Mouse (Mus musculus) kidney, embryonic 15.5 days (tissue): ENCODE measurements at regions not wholly inside any gene's neighbourhood (a gene's known extent, or its start where the extent isn't known, plus 50 kb on each side); places are given as distances from the start of the nearest gene placed in this dataset.
"Not testable (repeated sequence)": the region's sequence is repeated elsewhere in the genome, so short reads cannot be mapped to it uniquely, and the experiment has no call there.

Source experiments
- ATAC-seq: fragments of 200-750 bp; cut with Nextera tagmentation; replicated peaks from 2 replicates; pipeline ENCODE4 v1.8.0; 2017; ENCODE audit warnings: moderate TSS enrichment; ENCODE audit not compliant: low FRiP score
- H3K27ac ChIP-seq: fragments of 300-500 bp; sonication (generic); 2 replicates; pipeline ENCODE4 v1.5.1; 2015; ENCODE audit warnings: mild to moderate bottlenecking, inconsistent platforms
- H3K27me3 ChIP-seq: fragments of 300-500 bp; sonication (generic); 2 replicates; pipeline ENCODE4 v1.6.1; 2015; ENCODE audit warnings: inconsistent platforms
- H3K36me3 ChIP-seq: fragments of 300-500 bp; sonication (generic); 2 replicates; pipeline ENCODE4 v1.6.1; 2015; ENCODE audit warnings: inconsistent platforms
- H3K4me1 ChIP-seq: fragments of 300-500 bp; sonication (generic); 2 replicates; pipeline ENCODE4 v1.6.1; 2015; ENCODE audit warnings: inconsistent platforms
- H3K4me2 ChIP-seq: fragments of 300-500 bp; sonication (generic); 2 replicates; pipeline ENCODE4 v1.6.1; 2015; ENCODE audit warnings: moderate library complexity, mild to moderate bottlenecking, inconsistent platforms
- H3K4me3 ChIP-seq: fragments of 300-500 bp; sonication (generic); replicated peaks from 2 replicates; pipeline ENCODE4 v1.5.1; 2015; ENCODE audit warnings: mild to moderate bottlenecking, inconsistent platforms
- H3K9ac ChIP-seq: fragments of 300-500 bp; sonication (generic); 2 replicates; pipeline ENCODE4 v1.6.1; 2015; ENCODE audit warnings: mild to moderate bottlenecking, inconsistent platforms
- H3K9me3 ChIP-seq: fragments of 300-500 bp; sonication (generic); replicated peaks from 2 replicates; pipeline ENCODE4 v1.6.1; 2016; ENCODE audit warnings: inconsistent platforms
- WGBS: fragments of 180-500 bp; shearing (Covaris S2); methylation state at CpG from one replicate; pipeline ENCODE4 v1.1.7; 2015; ENCODE audit warnings: mixed read lengths; 5-methylcytosine and 5-hydroxymethylcytosine counted together

DNA sequence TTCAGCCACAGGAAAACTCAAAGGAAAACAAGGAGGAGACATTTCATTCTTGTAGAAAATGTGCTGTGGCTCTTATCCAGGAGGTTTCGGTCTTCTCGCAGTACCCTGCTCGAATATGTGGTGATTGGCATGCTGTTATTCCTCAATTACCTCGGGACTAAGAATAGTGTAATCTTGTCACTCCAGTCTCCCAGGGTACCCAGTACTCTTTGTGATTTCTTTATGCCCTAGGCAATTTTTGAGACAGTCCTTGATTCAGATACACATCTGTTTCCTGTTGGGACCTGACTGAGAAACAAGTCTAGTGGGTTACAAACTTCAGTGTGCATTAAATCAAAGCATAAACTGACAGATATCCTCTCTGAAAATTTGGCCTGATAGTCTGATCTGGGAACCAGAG is 189.8 kb upstream of the Bet1 start:
- Histone ChIP-seq H3K4me2 (no peak overlapping the region), H3K9ac (no peak overlapping the region), H3K27ac (no peak overlapping the region), H3K9me3 (no peaks in the 10 kb centered on the region), H3K4me1 (no peaks in the 10 kb centered on the region), H3K27me3 (no peaks in the 10 kb centered on the region), H3K4me3 (no peak overlapping the region), H3K36me3 (no peaks in the 10 kb centered on the region)
- no peak for ATAC-seq
- 54% methylated on average over 4 of the region's 4 CpGs for WGBS

DNA sequence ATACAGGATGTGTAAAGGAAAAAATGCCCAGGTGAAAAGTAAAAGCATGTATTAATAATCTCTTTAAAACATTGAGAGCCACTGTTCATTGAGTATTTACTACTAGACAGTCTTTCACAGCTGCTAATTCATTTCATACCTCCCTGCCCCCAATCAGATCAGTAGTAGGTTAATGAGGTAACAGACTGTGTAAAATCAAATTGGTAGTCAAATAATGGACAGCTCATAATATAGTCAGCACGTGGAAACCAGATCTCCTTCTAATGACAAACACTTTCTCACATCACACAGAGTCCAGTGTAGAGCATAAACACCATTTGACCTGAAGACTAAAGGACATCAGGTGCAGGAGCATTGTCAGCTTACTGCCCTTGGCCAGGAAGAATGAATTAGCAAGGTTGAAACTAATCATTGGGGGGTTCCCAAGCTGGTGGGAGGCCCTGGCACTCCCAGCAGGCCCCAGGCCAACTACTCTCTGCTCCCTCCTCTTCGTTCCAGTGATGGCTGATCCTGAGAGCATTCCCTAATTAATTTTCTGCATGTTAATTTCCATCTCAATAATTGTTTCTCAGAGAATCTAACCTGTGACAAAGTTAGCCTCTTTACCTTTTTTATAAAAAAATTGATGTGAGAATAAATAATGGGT is 190.6 kb upstream of the Bet1 start:
- ATAC-seq = no peak
- Histone ChIP-seq H3K36me3 (no peaks in the 10 kb centered on the region), H3K4me2 (no peak overlapping the region), H3K9ac (no peak overlapping the region), H3K9me3 (no peaks in the 10 kb centered on the region), H3K4me1 (no peaks in the 10 kb centered on the region), H3K27ac (no peak overlapping the region), H3K27me3 (no peaks in the 10 kb centered on the region), H3K4me3 (no peak overlapping the region)
- 54% methylated on average over 2 of the region's 2 CpGs for WGBS

DNA sequence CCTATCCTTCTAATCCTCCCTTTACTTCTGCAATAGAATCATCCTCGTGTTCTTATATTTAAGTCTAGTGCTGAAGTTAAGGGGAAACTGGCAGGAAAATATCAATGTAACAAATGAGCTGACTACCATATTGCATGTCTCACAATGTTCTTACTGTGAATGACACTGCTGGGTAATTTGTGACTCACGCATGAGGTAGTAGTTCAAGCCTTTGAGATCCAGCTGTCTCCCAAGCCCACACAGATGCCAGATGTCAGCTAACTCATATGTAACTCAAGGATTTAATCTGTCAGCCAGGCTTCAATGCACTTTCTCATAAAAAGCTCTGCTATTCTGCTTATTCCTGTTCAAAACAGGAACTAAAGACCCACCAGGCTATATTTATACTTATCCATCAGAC is 204.6 kb upstream of the Bet1 start:
- H3K4me1 ChIP-seq = no peaks in the 10 kb centered on the region
- no peak for ATAC-seq
- no peaks in the 10 kb centered on the region for H3K36me3 ChIP-seq
- no peak overlapping the region for H3K9ac ChIP-seq
- no peak overlapping the region for H3K4me3 ChIP-seq
- H3K27me3 ChIP-seq = no peaks in the 10 kb centered on the region
- no peak overlapping the region for H3K27ac ChIP-seq
- H3K9me3 ChIP-seq = no peaks in the 10 kb centered on the region
- no peak overlapping the region for H3K4me2 ChIP-seq
- 81% methylated on average over 2 of the region's 2 CpGs for WGBS

DNA sequence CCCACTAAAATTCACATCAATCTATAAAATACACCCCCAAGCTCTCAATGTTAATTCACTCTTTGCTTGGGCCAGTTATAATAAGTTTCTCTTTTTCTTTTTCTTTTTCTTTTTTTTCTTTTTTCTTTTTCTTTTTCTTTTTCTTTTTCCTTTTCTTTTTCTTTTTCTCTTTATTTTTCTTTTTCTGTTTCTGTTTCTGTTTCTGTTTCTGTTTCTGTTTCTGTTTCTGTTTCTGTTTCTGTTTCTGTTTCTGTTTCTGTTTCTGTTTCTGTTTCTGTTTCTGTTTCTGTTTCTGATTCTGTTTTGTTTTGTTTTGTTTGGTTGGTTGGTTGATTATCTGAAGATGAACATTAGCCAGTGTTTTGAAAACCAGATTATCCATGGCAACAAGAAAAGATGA is 201.2 kb upstream of the Col1a2 start:
- H3K27me3 ChIP-seq, H3K9me3 ChIP-seq, H3K4me3 ChIP-seq, H3K27ac ChIP-seq, H3K9ac ChIP-seq, H3K4me2 ChIP-seq, H3K36me3 ChIP-seq, H3K4me1 ChIP-seq, ATAC-seq: not testable (repeated sequence)

DNA sequence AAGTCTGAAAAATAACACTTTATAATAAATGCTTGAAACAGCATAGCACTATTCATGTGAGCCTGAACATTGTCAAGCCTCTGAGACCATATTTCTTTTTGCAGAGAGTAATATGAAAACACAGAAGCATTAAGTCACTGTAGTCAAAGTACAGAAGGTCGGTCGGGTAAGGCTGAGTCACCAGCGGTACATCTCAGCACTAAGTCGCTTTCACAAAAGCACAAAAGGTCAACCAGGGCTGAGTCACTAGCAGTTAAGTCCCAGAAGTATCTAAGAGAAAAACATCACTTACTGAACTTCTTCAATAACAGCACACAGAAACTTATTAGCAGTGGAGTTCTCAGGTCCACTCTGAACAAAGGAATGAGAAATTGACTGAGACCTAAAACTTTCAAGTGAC is 154.7 kb upstream of the Col1a2 start:
- WGBS = 70% methylated on average over 4 of the region's 4 CpGs

DNA sequence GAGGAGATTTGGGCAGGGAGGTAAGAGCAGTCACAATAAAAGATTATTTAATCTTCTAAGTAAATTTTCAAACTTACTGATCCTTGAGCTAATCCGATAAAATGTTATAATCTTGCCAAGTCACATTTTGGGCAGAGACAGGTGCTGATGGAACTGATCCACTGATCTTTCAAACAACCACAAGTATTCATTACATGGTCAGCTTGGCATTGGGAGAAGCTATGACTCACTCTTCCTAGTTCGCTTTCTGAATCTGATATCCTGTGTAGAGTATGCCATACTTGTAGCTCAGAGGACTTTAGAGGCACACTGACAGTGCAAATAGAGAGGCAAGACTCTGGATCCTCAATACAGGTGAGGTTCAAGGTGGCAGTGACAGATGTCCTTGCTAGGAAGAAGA is 142.4 kb upstream of the Col1a2 start:
- ATAC-seq = no peak
- Histone ChIP-seq H3K9me3 (no peaks in the 10 kb centered on the region), H3K4me3 (no peak overlapping the region), H3K4me2 (no peak overlapping the region), H3K4me1 (no peaks in the 10 kb centered on the region), H3K27me3 (no peaks in the 10 kb centered on the region), H3K9ac (no peak overlapping the region), H3K27ac (no peak overlapping the region), H3K36me3 (no peaks in the 10 kb centered on the region)
- 93% methylated on average over 2 of the region's 2 CpGs for WGBS

More for the DNA sequence above, 154.7 kb upstream of the Col1a2 start:
- Histone ChIP-seq H3K9ac (no peak overlapping the region), H3K27me3 (no peaks in the 10 kb centered on the region), H3K4me2 (no peak overlapping the region), H3K27ac (no peak overlapping the region), H3K4me1 (no peaks in the 10 kb centered on the region), H3K9me3 (no peaks in the 10 kb centered on the region), H3K4me3 (no peak overlapping the region), H3K36me3 (no peaks in the 10 kb centered on the region)
- ATAC-seq = no peak

DNA sequence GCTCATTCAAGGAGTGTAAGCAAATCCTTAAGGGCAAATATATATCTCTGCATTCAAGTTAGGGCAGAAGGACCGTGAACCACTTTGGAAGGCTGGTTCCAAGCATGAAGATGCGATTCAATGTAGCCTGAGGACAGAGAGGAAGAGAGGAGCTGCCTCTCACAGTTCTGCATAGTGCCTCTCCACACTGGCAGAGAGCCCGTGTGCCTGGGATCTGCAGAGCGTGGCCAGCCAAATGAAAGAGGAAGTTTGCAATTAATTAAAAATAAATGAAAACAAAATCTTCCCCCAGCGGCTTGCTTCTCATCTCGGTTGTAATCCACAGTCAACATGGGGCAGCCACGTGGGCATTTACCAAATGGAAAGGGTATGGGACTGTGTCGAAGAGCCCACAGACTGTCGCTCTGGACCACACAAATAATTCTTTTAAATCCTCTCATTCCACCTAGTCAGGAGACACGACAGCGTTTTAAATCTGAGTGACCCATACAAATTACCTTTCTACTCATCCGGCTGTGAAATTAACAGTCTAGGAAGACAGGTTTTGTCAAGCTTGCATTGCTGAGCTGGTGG is 129.1 kb upstream of the Col1a2 start:
- H3K4me3 ChIP-seq = no peak overlapping the region
- no peak overlapping the region for H3K9ac ChIP-seq
- no peaks in the 10 kb centered on the region for H3K9me3 ChIP-seq
- ATAC-seq = 0 out of 2 replicates have a peak, but pooled peaks have one; percentile 54
- no peaks in the 10 kb centered on the region for H3K36me3 ChIP-seq
- 60% methylated on average over 12 of the region's 12 CpGs for WGBS
- no peak overlapping the region for H3K27ac ChIP-seq
- H3K4me2 ChIP-seq = 0 out of 2 replicates have a peak overlapping the region, but pooled peaks have one; percentile 7
- H3K27me3 ChIP-seq = no peaks in the 10 kb centered on the region
- H3K4me1 ChIP-seq = 0 out of 2 replicates have a peak, but pooled peaks cover 2% of the 10 kb centered on the region

DNA sequence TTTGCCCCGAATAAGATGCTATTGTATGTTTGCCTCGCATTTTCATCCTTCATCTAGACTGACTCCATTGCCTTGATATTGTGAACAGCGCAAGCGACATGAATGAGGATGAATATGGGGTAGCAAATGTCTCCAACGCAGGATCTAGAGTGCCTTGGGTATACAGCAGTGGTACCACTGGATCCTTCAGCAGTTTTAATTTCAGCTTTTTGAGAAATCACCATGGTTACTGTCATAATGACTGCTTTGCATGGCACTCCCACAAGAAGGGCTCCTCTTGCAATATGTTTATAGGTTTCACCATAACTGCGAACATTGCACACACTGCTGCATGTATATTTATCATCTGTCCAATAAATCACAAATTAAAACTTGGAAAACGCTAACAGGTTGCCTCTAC is 107.8 kb upstream of the Col1a2 start:
- ATAC-seq = no peak
- no peak overlapping the region for H3K4me3 ChIP-seq
- H3K36me3 ChIP-seq = no peaks in the 10 kb centered on the region
- no peak overlapping the region for H3K27ac ChIP-seq
- H3K9ac ChIP-seq = no peak overlapping the region
- H3K27me3 ChIP-seq = no peaks in the 10 kb centered on the region
- H3K4me1 ChIP-seq = no peaks in the 10 kb centered on the region
- H3K4me2 ChIP-seq = no peak overlapping the region
- no peaks in the 10 kb centered on the region for H3K9me3 ChIP-seq
- WGBS = 89% methylated on average over 7 of the region's 7 CpGs

DNA sequence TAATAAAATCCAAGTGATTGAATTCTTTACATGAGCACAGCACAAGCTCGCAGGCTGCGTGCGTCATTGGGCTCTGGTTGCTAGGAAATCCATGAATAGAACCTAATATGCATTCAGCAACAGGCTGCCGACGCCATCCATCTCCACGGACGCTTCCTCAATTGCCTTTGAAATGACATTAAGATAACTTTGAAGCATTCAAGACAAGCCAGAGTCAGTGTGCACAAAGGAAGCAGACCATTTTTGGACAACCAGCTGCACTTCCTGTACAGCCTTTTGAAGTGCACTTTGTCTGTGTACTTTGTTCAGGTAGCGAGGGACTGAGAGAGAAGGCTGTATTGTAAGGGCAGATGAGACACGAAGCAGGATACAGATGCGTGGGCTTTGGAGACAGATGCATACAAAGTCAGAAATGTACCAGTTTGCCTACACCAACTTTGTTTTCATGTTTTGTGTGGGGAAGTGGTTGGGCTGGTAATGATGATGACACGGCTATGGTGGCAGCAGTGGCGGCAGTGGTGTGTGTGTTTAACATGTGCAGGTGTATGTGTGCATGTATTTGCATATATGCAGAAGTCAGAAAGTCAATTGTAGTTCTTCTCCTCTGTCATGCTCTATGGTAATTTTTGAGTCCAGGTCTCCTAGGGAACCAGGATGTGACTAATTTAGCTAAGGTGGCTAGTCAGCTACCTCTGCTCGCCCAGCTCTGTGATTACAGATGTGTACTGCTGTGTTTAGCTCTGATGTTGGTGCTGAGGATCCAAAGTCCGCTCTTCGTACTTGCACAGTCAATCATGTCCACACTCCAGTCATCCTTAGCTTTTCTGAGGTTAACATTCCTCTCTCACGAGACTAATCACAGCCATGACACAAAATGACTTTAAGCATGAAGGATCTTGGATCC is 106.7 kb upstream of the Col1a2 start:
- no peak overlapping the region for H3K4me2 ChIP-seq
- H3K9ac ChIP-seq = no peak overlapping the region
- H3K4me3 ChIP-seq = no peak overlapping the region
- no peaks in the 10 kb centered on the region for H3K9me3 ChIP-seq
- WGBS = 70% methylated on average over 16 of the region's 16 CpGs
- H3K27me3 ChIP-seq = no peaks in the 10 kb centered on the region
- no peaks in the 10 kb centered on the region for H3K36me3 ChIP-seq
- no peak overlapping the region for H3K27ac ChIP-seq
- 0 out of 2 replicates have a peak, but pooled peaks have one; percentile 25 for ATAC-seq
- no peaks in the 10 kb centered on the region for H3K4me1 ChIP-seq

DNA sequence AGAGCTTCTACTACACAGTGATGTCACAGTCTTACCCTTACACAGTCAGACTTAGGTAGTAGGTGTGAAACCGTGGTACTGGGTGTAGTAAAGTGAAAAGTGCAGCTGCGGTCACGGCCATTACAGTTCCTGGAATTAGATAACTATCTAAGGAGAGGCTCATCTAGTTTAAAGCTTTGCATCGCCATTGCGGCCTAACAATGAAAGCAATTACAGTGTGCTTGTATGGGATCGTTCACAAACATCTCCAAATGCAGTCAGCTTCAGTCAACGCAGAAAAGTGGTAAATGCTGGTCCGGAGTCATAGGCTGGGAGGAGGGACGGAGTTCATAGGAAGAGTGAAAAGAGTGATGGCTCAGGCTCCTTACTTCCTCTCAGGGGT is 106.0 kb upstream of the Col1a2 start:
- Histone ChIP-seq H3K9me3 (no peaks in the 10 kb centered on the region), H3K4me2 (no peak overlapping the region), H3K9ac (no peak overlapping the region), H3K27me3 (no peaks in the 10 kb centered on the region), H3K4me1 (no peaks in the 10 kb centered on the region), H3K36me3 (no peaks in the 10 kb centered on the region), H3K27ac (no peak overlapping the region), H3K4me3 (no peak overlapping the region)
- ATAC-seq = peak; percentile 22; the same call in 1 of the 2 replicates
- WGBS = 69% methylated on average over 9 of the region's 9 CpGs

DNA sequence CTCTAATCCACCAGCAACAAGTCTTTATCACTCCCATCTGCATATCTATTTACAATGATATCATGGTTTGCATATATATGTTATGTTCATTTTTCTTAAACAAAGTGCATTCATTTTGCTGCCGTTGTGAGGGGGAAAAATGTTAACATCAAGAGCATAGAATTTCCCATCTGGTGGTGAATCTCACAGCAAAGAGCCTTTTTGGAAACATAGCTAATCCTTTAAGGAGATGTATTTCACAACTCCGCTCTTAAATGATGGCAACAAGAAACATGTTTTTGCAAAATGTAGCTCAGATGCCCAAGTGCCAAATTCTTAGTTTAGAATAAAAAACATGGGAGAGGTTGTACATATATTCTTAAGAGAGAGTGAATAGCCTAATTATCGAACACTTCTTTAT is 99.3 kb upstream of the Col1a2 start:
- Histone ChIP-seq H3K4me3 (no peak overlapping the region), H3K4me1 (no peaks in the 10 kb centered on the region), H3K36me3 (no peaks in the 10 kb centered on the region), H3K4me2 (no peak overlapping the region), H3K9me3 (no peaks in the 10 kb centered on the region), H3K27ac (no peak overlapping the region), H3K27me3 (no peaks in the 10 kb centered on the region), H3K9ac (no peak overlapping the region)
- WGBS = 91% methylated on average over 3 of the region's 3 CpGs
- ATAC-seq = no peak

DNA sequence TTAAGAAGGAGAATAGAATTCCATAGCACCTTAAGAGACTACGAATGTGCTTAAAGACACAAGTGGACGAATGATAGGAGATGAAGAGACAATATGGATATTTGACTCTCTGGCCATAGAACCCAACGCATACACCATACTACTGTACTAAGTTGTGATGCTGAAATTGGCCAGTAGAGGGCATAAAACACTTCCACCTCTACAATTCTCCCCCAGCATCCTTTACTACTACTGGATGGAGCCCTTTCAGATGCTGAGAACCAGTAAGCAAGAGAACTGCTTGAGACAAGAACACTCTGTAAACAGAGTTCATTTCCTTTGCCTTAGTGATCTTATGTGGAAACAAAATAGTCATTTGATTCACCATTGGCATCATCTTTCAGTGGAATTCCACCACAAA is 96.9 kb upstream of the Col1a2 start:
- Histone ChIP-seq H3K4me3 (no peak overlapping the region), H3K9ac (no peak overlapping the region), H3K27me3 (no peaks in the 10 kb centered on the region), H3K4me2 (no peak overlapping the region), H3K27ac (no peak overlapping the region), H3K9me3 (no peaks in the 10 kb centered on the region), H3K36me3 (no peaks in the 10 kb centered on the region), H3K4me1 (no peaks in the 10 kb centered on the region)
- WGBS = 63% methylated on average over 3 of the region's 3 CpGs
- ATAC-seq = no peak
